Mouse (Mus musculus) midbrain, embryonic 12.5 days (tissue): ENCODE data around the gene Eif2b5. TPM values are rescaled to one million over a fixed set of nuclear protein-coding genes. Genes with fewer than 3 reads are reported as not detected.

Experiments
- ATAC-seq: fragments of 200-750 bp; cut with Nextera tagmentation; 2 replicates; pipeline ENCODE4 v1.8.0; 2017; ENCODE audit warnings: low read depth, moderate TSS enrichment, moderate library complexity; ENCODE audit not compliant: low FRiP score
- H3K27ac ChIP-seq: fragments of 300-500 bp; sonication (generic); replicated peaks from 2 replicates; pipeline ENCODE4 v1.5.1; 2016; ENCODE audit warnings: mild to moderate bottlenecking
- H3K27me3 ChIP-seq: fragments of 300-500 bp; sonication (generic); 2 replicates; pipeline ENCODE4 v1.6.1; 2016; ENCODE audit warnings: mild to moderate bottlenecking
- H3K36me3 ChIP-seq: fragments of 300-500 bp; sonication (generic); 2 replicates; pipeline ENCODE4 v1.6.1; 2016
- H3K4me1 ChIP-seq: fragments of 300-500 bp; sonication (generic); 2 replicates; pipeline ENCODE4 v1.6.1; 2016
- H3K4me2 ChIP-seq: fragments of 300-500 bp; sonication (generic); replicated peaks from 2 replicates; pipeline ENCODE4 v1.6.1; 2016; ENCODE audit warnings: mild to moderate bottlenecking, moderate library complexity
- H3K4me3 ChIP-seq: fragments of 300-500 bp; sonication (generic); 2 replicates; pipeline ENCODE4 v1.5.1; 2016; ENCODE audit warnings: mild to moderate bottlenecking
- H3K9ac ChIP-seq: fragments of 300-500 bp; sonication (generic); replicated peaks from 2 replicates; pipeline ENCODE4 v1.6.1; 2016; ENCODE audit warnings: mild to moderate bottlenecking, moderate library complexity
- H3K9me3 ChIP-seq: fragments of 300-500 bp; sonication (generic); 2 replicates; pipeline ENCODE4 v1.6.1; 2016; ENCODE audit warnings: mild to moderate bottlenecking
- WGBS: fragments of 180-500 bp; shearing (Covaris S2); methylation state at CpG from one replicate; pipeline ENCODE4 v1.1.7; 2016; 5-methylcytosine and 5-hydroxymethylcytosine counted together
- polyA plus RNA-seq: library from polyadenylated mRNA; unstranded; fragments of >200 nt; fragmentation: Nextera tagmentation; extraction: Ambion mirVana; gene quantifications from 2 replicates; pipeline ENCODE4 v1.2.1, GENCODE M21; 2016

Eif2b5 gene
- polyA plus RNA-seq, 1 experiment from 2014 or later = 136 TPM

DNA sequence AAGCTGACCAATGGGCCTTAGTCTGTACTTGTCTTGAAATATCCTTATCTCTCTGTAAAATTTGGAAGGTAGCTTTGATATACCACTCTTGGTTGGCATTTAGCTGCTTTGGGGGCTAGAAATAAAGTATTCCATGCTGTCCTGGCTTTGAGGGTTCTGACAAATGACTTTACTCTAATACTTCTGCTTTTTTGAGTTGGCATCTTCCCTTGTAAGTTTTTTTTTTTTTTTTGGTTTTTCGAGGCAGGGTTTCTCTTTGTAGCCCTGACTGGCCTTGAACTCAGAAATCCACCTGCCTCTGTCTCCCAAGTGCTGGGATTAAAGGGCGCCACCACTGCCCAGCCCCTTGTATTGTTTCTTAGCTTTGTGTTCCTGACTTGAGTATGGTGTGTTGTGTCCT, 5.2 kb upstream of the Eif2b5 start:
- Histone ChIP-seq H3K4me2 (no peak overlapping the region), H3K27ac (no peak overlapping the region), H3K4me1 (peaks cover 9% of the 10 kb centered on the region; the same call in 1 of the 2 replicates), H3K4me3 (no peak overlapping the region), H3K9me3 (no peaks in the 10 kb centered on the region), H3K9ac (no peak overlapping the region), H3K27me3 (peaks cover 18% of the 10 kb centered on the region), H3K36me3 (no peaks in the 10 kb centered on the region)
- ATAC-seq = no peak
- WGBS = 79% methylated on average over 2 of the region's 2 CpGs

DNA sequence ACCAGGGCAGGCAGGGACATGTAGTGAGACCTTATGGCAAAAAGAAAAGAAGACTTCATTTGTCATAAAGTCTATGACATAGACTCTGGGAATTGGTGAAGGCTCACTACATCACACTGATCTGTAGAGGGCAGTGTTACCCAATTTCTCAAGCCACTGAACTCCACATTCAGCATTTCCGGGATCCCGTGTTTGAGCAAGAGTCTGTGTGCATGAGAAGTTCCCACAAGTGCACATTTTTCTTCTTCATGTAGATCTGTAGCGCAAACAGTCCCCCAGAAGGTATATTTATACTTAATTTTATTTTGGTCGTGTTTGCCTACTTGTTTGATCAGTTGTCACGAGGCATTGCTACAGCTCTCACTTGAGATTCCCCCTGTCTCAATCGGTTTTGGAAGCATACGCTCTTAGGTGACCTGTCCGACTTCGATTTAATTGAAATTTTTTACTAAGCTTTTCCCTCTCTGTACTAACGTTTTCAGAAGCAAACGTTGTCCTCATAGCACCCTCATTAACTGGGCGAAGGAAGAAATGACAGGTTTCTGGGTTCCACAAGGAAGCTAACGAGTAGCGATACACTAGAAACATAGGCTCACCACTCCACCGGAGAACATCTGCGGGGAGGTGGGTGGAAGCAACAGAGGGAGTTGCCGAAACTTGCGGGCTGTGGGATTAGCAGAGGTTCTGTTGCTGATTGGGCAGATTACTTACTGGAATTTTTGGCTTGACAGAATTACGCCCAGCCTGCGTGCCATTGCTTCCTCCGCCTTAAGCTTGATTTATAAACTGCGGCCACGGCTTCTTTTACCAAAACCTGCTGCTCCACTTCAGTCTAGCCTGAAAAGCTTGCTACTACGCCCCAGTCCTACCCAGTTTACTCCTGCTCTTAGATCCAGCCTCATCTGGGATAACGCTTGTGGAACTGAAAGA, 1.7 kb upstream of the Eif2b5 start:
- Histone ChIP-seq H3K4me1 (peaks cover 18% of the 10 kb centered on the region), H3K9ac (no peak overlapping the region; the same call in 1 of the 2 replicates), H3K36me3 (peaks cover 16% of the 10 kb centered on the region), H3K27ac (no peak overlapping the region), H3K4me3 (peak overlapping the region; percentile 31), H3K27me3 (peaks cover 18% of the 10 kb centered on the region), H3K4me2 (peak overlapping the region; percentile 53), H3K9me3 (no peaks in the 10 kb centered on the region)
- ATAC-seq = 0 out of 2 replicates have a peak, but pooled peaks have one; percentile 17
- 19% methylated on average over 25 of the region's 25 CpGs for WGBS

DNA sequence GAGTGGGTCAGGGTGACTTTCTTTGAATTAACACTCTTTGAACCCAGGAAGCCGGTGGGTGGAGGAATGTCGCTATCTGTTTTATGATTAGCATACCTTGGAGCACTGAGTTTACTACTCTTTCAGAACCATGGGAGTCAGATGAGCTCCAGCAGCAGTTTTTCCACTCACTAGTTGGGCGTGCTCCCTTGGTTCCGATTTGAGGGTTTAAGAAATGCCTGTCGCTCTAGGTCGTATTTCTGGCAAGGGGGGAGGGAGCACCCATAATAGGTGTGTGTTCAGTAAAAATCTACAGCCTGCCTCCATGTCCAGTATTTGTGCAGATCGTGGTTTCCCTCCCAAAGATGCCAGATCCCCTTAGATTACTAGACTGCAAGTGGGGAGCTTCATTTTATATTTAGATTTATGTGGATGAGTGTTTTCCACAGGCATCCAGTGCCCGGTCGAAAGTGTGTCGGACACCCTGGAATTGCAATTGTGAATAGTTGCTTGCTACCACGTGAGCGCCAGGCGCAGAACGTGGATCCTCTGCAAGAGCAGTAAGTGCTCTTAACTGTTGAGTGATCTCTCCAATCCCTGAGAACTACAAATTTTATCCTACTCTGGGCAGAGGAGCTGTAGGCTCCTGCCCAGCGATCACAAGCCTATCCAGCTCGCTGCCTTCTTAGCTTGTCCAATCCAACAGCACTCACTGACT, 489 bp upstream of the Eif2b5 start:
- ATAC-seq = peak; percentile 14
- Histone ChIP-seq H3K4me3 (peak overlapping the region; percentile 83), H3K36me3 (peaks cover 28% of the 10 kb centered on the region), H3K4me1 (peaks cover 18% of the 10 kb centered on the region), H3K27ac (no peak overlapping the region), H3K9me3 (no peaks in the 10 kb centered on the region), H3K9ac (peak overlapping the region; percentile 84), H3K27me3 (peaks cover 18% of the 10 kb centered on the region), H3K4me2 (peak overlapping the region; percentile 76)
- 15% methylated on average over 16 of the region's 16 CpGs for WGBS

DNA sequence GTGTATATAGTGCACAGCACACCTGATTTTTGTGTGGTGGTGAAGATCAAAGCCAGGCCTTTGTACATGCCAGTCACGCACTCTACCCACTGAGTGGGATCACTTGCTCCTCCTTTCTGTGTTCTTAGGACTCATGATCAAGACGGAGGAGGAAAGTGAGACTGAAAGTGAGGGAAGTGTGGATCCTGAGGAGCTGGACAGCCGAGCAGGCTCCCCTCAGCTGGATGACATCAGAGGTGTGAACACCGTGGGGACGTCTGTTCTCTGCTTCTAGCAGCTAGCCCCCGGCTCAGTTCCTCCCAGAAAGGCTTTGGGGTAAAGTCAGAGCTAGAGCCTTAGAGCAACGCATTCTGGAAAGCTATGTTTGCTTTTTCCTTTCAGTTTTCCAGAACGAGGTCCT, 7.4 kb downstream of the Eif2b5 start:
- H3K36me3 ChIP-seq = peaks cover 97% of the 10 kb centered on the region
- WGBS = 86% methylated on average over 8 of the region's 8 CpGs
- H3K4me3 ChIP-seq = no peak overlapping the region
- no peaks in the 10 kb centered on the region for H3K9me3 ChIP-seq
- no peaks in the 10 kb centered on the region for H3K27me3 ChIP-seq
- no peak for ATAC-seq
- no peak overlapping the region for H3K4me2 ChIP-seq
- no peak overlapping the region for H3K27ac ChIP-seq
- no peak overlapping the region for H3K9ac ChIP-seq
- no peaks in the 10 kb centered on the region for H3K4me1 ChIP-seq

DNA sequence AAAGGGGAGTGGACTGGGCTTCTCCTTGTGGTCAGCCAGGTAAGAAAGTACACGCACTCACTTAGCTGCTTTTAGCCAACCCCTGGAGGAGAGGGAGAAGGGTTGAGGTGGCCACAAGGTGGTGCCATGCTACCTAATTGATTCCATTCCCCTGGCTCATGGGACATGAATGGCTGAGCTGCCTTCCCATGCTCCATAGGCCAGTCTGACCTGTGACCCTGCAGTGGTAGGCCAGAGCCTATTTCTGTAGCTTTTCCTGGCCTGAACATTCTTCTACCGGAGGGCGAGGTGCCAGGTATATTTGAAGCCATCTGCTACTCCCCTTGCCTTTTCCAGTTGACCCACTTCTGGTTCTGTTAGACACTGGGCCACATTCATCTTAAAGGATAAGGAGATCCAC, 10.7 kb downstream of the Eif2b5 start:
- Histone ChIP-seq H3K9me3 (no peaks in the 10 kb centered on the region), H3K27ac (no peak overlapping the region), H3K36me3 (peaks cover 69% of the 10 kb centered on the region), H3K4me1 (no peaks in the 10 kb centered on the region), H3K4me3 (no peak overlapping the region), H3K27me3 (no peaks in the 10 kb centered on the region), H3K4me2 (no peak overlapping the region), H3K9ac (no peak overlapping the region)
- 91% methylated on average over 3 of the region's 3 CpGs for WGBS
- ATAC-seq = no peak

DNA sequence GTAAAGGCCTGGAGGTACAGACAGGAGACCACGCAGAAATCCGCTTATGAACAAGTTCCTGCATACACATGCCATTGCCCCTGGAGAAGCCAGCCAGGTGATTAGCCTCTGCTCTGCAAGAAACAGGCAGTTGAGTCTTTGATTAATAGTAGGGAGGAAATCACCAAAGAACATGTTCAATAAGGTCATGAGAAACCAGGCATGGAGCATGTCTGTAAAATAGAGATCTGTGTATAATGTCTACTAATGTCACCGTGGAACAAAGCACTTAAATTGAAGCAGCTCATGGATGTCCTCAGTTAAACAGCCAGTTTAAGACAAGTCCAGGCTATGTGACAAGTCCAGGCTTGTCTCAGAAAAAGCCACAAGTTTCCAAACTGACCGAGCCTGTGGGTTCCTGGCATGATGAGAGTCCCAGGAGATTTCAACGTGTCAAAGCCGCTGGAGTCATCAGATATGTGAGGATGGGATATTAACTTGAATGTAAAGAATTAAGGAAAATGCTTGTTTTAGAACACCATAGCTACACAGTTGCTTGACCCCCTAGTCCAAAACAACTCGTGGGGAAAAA, 12.7 kb downstream of the Eif2b5 start:
- H3K36me3 ChIP-seq = peaks cover 49% of the 10 kb centered on the region
- 92% methylated on average over 7 of the region's 7 CpGs for WGBS
- no peaks in the 10 kb centered on the region for H3K9me3 ChIP-seq

DNA sequence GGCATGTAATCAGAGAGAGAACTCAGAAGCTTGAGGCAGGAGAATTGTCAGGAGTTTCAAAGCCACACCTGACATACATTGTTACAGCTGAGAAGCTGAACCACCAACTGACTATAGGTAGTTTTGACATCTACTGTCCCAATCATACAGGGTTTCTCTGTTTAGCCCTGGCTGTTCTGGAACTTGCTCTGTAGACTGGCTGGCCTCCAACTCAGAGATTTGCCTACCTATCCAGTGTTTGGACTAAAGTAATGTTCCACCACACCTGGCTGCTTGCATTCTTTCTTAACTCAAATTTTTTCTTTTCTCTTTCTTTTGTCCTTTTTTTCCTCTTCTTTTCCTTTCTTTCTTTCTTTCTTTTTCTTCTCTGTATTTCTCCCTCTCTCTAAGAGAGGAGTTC, 17.4 kb downstream of the Eif2b5 start:
- H3K27me3 ChIP-seq = no peaks in the 10 kb centered on the region
- no peaks in the 10 kb centered on the region for H3K9me3 ChIP-seq
- peaks cover 24% of the 10 kb centered on the region for H3K36me3 ChIP-seq
- H3K4me1 ChIP-seq = peaks cover 31% of the 10 kb centered on the region
- ATAC-seq = no peak
- H3K4me2 ChIP-seq = peak overlapping the region; percentile 69
- peak overlapping the region; percentile 92; the same call in 1 of the 2 replicates for H3K9ac ChIP-seq
- H3K4me3 ChIP-seq = peak overlapping the region; percentile 79
- H3K27ac ChIP-seq = peak overlapping the region; percentile 95; the same call in 1 of the 2 replicates

More for the DNA sequence above, 12.7 kb downstream of the Eif2b5 start:
- peaks cover 4% of the 10 kb centered on the region; the same call in 1 of the 2 replicates for H3K4me1 ChIP-seq
- no peak overlapping the region for H3K9ac ChIP-seq
- no peak for ATAC-seq
- no peak overlapping the region for H3K4me3 ChIP-seq
- H3K4me2 ChIP-seq = no peak overlapping the region
- H3K27ac ChIP-seq = no peak overlapping the region
- no peaks in the 10 kb centered on the region for H3K27me3 ChIP-seq

DNA sequence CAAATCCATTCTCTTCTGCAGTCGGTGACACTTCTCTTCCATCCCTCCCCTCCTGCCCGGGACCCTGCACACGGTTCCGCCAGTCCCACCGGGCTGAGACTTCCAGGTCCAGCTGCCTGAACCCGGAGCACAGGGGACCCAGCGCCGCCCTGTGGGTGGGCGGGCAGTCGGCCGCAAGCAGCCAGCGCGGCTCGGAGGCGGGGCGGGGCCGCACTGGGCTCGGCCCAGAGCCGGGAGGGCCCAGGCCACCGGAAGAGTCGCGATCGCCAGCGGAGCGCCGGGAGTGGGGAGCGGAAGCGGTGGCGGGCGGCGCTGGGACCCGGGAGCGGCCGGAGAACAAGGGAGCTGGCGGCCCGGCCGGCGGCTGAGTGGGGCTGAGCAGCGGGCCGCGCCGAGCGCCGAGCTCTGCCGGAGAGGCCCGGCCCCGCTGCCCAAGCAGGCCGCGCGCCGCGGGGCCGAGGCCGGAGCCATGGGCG, 18.1 kb downstream of the Eif2b5 start, which contains the start of gene Dvl3:
TSS of gene Dvl3 (plus strand) at position 257 of the 476 bp plus-strand sequence.
- Histone ChIP-seq H3K27ac (peak within 1 kb of the TSS; percentile 95), H3K4me1 (peaks cover 31% of the 10 kb centered on the region), H3K9ac (peak within 1 kb of the TSS; percentile 92), H3K27me3 (no peaks in the 10 kb centered on the region), H3K4me3 (peak within 1 kb of the TSS; percentile 79), H3K9me3 (no peaks in the 10 kb centered on the region), H3K4me2 (peak within 1 kb of the TSS; percentile 69), H3K36me3 (peaks cover 24% of the 10 kb centered on the region)
- WGBS = 0% methylated on average over 34 of the region's 55 CpGs
- ATAC-seq = peak; percentile 94

DNA sequence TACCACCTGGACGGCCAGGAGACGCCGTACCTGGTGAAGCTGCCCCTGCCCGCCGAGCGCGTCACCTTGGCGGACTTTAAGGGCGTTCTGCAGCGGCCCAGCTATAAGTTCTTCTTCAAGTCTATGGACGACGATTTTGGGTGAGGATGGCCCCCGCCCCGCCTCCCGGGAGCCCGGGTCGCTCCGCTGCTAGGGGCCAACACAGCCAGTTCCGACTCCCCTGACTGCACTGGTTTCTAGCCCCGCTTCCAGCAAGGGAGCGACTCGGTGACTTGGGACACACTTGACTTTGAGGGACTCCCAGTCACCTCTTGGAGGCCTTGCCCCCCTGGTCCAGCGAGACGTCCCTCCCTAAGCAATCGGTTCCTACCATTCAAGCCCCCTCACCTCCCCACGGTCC, 18.6 kb downstream of the Eif2b5 start:
- peak; percentile 42; the same call in 1 of the 2 replicates for ATAC-seq
- peaks cover 31% of the 10 kb centered on the region for H3K4me1 ChIP-seq
- H3K9ac ChIP-seq = peak overlapping the region; percentile 92
- H3K27ac ChIP-seq = peak overlapping the region; percentile 95
- peaks cover 29% of the 10 kb centered on the region for H3K36me3 ChIP-seq
- WGBS = under 1% methylated on average over 25 of the region's 26 CpGs
- peak overlapping the region; percentile 69 for H3K4me2 ChIP-seq
- H3K9me3 ChIP-seq = no peaks in the 10 kb centered on the region
- H3K4me3 ChIP-seq = peak overlapping the region; percentile 79
- H3K27me3 ChIP-seq = no peaks in the 10 kb centered on the region

DNA sequence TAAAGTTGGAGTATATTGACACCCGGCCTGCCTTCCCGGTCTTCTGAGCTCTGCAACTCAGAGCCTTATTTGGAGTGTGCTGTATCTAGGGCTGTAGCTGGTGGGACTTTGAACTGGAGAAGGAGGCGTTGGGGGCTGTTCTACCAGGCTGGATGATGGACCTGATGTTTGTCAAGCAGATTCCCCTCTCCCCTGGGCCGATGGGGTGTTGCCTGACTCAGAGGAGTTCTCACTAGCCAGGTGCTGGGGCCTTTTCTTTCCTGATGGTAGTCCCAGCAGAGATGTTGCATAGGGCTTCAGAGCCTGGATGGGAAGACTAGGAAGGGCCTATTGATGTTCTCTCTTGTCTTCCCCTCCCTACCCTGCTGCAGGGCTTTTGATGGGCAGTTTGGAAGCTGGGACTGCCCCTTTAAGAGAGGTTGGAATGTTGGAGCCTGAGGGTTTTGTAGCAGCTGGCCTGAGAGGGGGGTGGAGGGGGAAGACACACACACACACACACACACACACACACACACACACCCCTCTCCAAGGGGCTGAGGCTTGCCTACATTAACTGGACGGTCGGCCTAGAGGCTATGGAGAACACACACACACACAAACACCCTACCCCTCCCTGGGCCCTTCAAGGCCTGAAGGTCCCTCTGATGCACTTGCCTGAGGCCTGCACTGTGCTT, 19.2 kb downstream of the Eif2b5 start:
- WGBS = 3% methylated on average over 6 of the region's 6 CpGs
- H3K4me2 ChIP-seq = peak overlapping the region; percentile 69
- H3K9me3 ChIP-seq = no peaks in the 10 kb centered on the region
- peak overlapping the region; percentile 95 for H3K27ac ChIP-seq
- H3K36me3 ChIP-seq = peaks cover 30% of the 10 kb centered on the region
- peak overlapping the region; percentile 79 for H3K4me3 ChIP-seq
- H3K4me1 ChIP-seq = peaks cover 31% of the 10 kb centered on the region
- peak overlapping the region; percentile 92 for H3K9ac ChIP-seq
- ATAC-seq = peak; percentile 77
- H3K27me3 ChIP-seq = no peaks in the 10 kb centered on the region

DNA sequence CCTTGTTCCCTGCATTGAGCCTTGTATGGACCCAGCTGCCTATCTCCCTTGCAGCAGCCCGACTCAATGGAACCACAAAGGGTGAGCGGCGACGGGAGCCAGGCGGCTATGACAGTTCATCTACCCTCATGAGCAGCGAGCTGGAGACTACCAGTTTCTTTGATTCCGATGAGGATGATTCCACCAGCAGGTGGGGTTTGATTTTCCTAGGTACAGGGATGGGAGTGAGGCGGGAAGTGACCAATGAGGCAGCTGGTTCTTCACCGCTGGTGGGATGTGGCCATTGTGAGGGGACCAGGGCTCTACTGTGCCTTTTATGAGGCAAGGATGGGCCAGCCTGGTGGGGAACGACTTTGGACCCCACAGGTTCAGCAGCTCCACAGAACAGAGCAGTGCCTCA, 25.3 kb downstream of the Eif2b5 start:
- H3K9me3 ChIP-seq = no peaks in the 10 kb centered on the region
- WGBS = 83% methylated on average over 10 of the region's 10 CpGs
- H3K4me2 ChIP-seq = no peak overlapping the region
- H3K36me3 ChIP-seq = peaks cover 89% of the 10 kb centered on the region
- no peak for ATAC-seq
- H3K4me3 ChIP-seq = no peak overlapping the region
- H3K27me3 ChIP-seq = no peaks in the 10 kb centered on the region
- no peak overlapping the region for H3K27ac ChIP-seq
- H3K4me1 ChIP-seq = peaks cover 16% of the 10 kb centered on the region
- H3K9ac ChIP-seq = no peak overlapping the region
